Mouse (Mus musculus) thymus, postnatal 25 days (tissue): ENCODE data around the gene Cdc25b.

Experiments used
- DNase-seq: peaks from one replicate; pipeline ENCODE4 v3.0.0; 2022

Cdc25b gene

GRCm38 (mm10) chr2:131160671-131161111 lies 26.1 kb upstream of the Cdc25b start:
- peak; percentile 22 for DNase-seq

- no peak for DNase-seq
Measured at GRCm38 (mm10) chr2:131163924-131164323, 22.8 kb upstream of the Cdc25b start.

GRCm38 (mm10) chr2:131166172-131166571 lies 20.6 kb upstream of the Cdc25b start:
- no peak for DNase-seq

GRCm38 (mm10) chr2:131167984-131168383 lies 18.8 kb upstream of the Cdc25b start:
- DNase-seq: no peak

GRCm38 (mm10) chr2:131168914-131169313 lies 17.8 kb upstream of the Cdc25b start:
- no peak for DNase-seq

- DNase-seq: no peak
Measured at GRCm38 (mm10) chr2:131170936-131171335, 15.8 kb upstream of the Cdc25b start.

- peak; percentile 71 for DNase-seq
Measured at GRCm38 (mm10) chr2:131171401-131172104, 15.2 kb upstream of the Cdc25b start.

- DNase-seq: no peak
Measured at GRCm38 (mm10) chr2:131172322-131172721, 14.4 kb upstream of the Cdc25b start.

- DNase-seq: peak; percentile 42
Measured at GRCm38 (mm10) chr2:131174700-131175099, 12.0 kb upstream of the Cdc25b start.

GRCm38 (mm10) chr2:131175286-131175944 lies 11.3 kb upstream of the Cdc25b start:
- no peak for DNase-seq

GRCm38 (mm10) chr2:131175945-131176309 lies 10.8 kb upstream of the Cdc25b start:
- no peak for DNase-seq

- DNase-seq: no peak
Measured at GRCm38 (mm10) chr2:131176491-131176890, 10.3 kb upstream of the Cdc25b start.

- DNase-seq: no peak
Measured at GRCm38 (mm10) chr2:131177932-131178331, 8.8 kb upstream of the Cdc25b start.

GRCm38 (mm10) chr2:131178828-131179245 lies 7.9 kb upstream of the Cdc25b start:
- no peak for DNase-seq

- DNase-seq: peak; percentile 48
Measured at GRCm38 (mm10) chr2:131179246-131179886, 7.4 kb upstream of the Cdc25b start.

GRCm38 (mm10) chr2:131179990-131180587 lies 6.7 kb upstream of the Cdc25b start, which contains the start of gene Cenpb:
Gene Cenpb, minus strand, starts transcription at chr2:131180067.
- DNase-seq: peak; percentile 80

GRCm38 (mm10) chr2:131186343-131186742 lies 406 bp upstream of the Cdc25b start:
- DNase-seq: no peak

- DNase-seq: no peak
Measured at GRCm38 (mm10) chr2:131187602-131187922, 813 bp downstream of the Cdc25b start.

GRCm38 (mm10) chr2:131188311-131188710 lies 1.6 kb downstream of the Cdc25b start:
- no peak for DNase-seq

GRCm38 (mm10) chr2:131189521-131190309 lies 3.0 kb downstream of the Cdc25b start:
- no peak for DNase-seq

GRCm38 (mm10) chr2:131190344-131191004 lies 3.7 kb downstream of the Cdc25b start:
- DNase-seq: no peak

GRCm38 (mm10) chr2:131191005-131191390 lies 4.2 kb downstream of the Cdc25b start:
- DNase-seq: no peak
